Mouse (Mus musculus) megakaryocyte, embryonic 14.5 days (primary cell): Measurements from ENCODE around the gene 2810408A11Rik.

Experiments
- FLI1 ChIP-seq: IDR thresholded peaks from 2 replicates; pipeline ENCODE4 v1.6.1; 2012; ENCODE audit warnings: low read length, inconsistent platforms, mixed read lengths
- GATA1 ChIP-seq: IDR thresholded peaks from 3 replicates; pipeline ENCODE4 v1.6.1; 2012; ENCODE audit warnings: mixed read lengths, low read length, inconsistent platforms, borderline replicate concordance

DNA sequence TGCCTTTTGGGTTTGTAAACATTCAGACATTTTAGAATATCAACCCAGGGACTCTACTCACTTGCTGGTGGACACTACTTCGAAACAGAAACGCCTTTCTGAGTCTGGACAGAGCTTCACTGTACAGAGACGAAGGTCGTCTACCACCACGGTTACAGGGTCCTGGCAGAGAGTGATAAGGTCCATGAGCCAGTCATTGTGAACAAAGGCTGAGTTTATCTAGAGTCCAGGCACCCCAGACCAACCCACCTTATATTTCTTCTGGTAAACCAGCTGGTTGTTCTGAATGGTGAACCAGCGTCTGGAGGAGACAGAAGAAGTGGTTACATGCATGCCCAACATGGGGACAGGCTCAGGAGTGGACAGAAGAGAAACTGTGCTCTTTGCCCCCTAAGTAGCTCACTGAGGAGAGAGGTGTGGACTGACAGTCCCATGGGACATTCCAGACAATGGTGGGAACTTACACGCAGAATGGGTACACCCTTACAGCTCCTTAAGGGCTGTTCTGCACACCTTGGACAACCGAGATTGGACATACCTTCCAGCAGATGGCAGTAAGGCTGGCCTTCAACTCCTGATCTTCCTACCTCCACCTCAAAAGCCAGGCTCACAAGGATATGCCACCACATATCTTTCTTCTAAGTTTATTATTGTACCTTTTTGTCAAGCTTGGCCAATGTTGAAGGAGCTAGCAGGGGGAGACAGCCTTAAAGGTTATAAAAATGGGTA is 13.7 kb downstream of the 2810408A11Rik start:
- no peak for TF ChIP-seq FLI1
- TF ChIP-seq GATA1: no peak
